In the genomic region with DNA sequence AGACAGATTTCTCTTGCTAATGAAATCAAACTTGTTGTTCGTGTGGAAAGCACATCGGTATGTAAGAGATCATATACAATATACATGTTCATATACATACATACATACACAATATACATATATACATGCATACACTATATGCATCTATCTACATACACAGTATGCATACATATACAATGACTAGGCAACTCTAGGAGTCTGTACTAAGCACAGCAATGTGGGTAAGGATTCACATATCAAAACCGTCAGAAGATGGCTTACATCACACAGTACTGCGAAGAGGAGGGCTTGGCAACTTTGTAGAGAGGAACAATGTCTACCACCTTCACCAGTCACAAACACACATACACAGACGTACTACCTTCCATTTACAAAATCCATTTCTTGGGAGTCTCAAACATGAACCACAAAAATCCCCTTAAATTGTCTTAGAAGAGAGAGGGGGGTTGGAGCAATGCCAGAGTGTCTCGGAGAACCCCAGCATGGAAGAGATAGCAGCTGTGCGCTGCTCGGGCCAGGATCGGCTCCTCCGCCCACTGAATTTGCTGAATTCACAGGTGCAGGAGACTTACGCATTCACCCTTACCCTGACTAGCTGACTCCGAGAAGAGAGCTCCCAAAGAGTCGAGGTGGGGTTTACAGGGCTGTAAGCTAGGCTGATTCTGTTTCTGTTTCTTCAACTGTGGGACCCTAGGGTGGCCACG, we compare ENCODE assay signal across 16 mouse cellular contexts. TPM values are rescaled to one million over a fixed set of nuclear protein-coding genes. Genes with fewer than 3 reads are reported as not detected.
A peak's percentile ranks its signal among the peaks of the same experiment; 100 is the strongest.
DNase-seq lines count a peak whose midpoint lies in the region; ATAC-seq lines count a peak whose summit lies in the region.
"Had no signal": no experiment of that assay in that cellular context is flagged by ENCODE, and none has a peak within 500 bp of the region (broad histone marks: within the 10 kb centered on the region; RNA-seq: fewer than 3 reads in every experiment).

No protein-coding gene starts in this region.

- H3K4me2 ChIP-seq in liver, embryonic 13.5 days = peak overlapping the region; percentile 61
- no peak overlapping the region for H3K4me2 ChIP-seq in neural tube, embryonic 15.5 days
- H3K4me2 ChIP-seq: heart, embryonic 13.5 days; lung, embryonic 14.5 days had no signal

- peak; percentile 82 for ATAC-seq in liver, embryonic 13.5 days (ENCODE audit: low read depth)
- no peak for ATAC-seq in neural tube, embryonic 15.5 days (ENCODE audit: low FRiP score)
- ATAC-seq: hindbrain, postnatal 0 days had no signal

- H3K4me1 ChIP-seq in liver, embryonic 13.5 days (replicated peaks) = peaks cover 54% of the 10 kb centered on the region
- H3K4me1 ChIP-seq in neural tube, embryonic 15.5 days = no peaks in the 10 kb centered on the region

- no peaks in the 10 kb centered on the region for H3K9me3 ChIP-seq in liver, embryonic 13.5 days (replicated peaks)
- no peaks in the 10 kb centered on the region for H3K9me3 ChIP-seq in neural tube, embryonic 15.5 days (replicated peaks)
- H3K9me3 ChIP-seq: heart, embryonic 13.5 days; limb, embryonic 10.5 days had no signal

- H3K4me3 ChIP-seq in liver, embryonic 13.5 days (replicated peaks) = peak overlapping the region; percentile 12; the same call in 1 of the 2 replicates
- no peak overlapping the region for H3K4me3 ChIP-seq in neural tube, embryonic 15.5 days (replicated peaks)
- H3K4me3 ChIP-seq: heart, embryonic 13.5 days; limb, embryonic 10.5 days had no signal

- no peaks in the 10 kb centered on the region for H3K27me3 ChIP-seq in liver, embryonic 13.5 days
- H3K27me3 ChIP-seq in neural tube, embryonic 15.5 days (replicated peaks) = no peaks in the 10 kb centered on the region
- H3K27me3 ChIP-seq: heart, embryonic 13.5 days had no signal

- 60% methylated on average over 14 of the region's 14 CpGs for WGBS in liver, embryonic 13.5 days (ENCODE audit: insufficient replicate concordance)
- WGBS in neural tube, embryonic 15.5 days = 91% methylated on average over 14 of the region's 14 CpGs

- peak; percentile 27 for DNase-seq in spleen, adult 12 weeks (ENCODE audit: low spot score)
- DNase-seq in spleen, adult 18-20 months = no peak
- DNase-seq in brain, adult 2 months (ENCODE audit: low read depth, low spot score) = peak; percentile 44
- peak; percentile 40 for DNase-seq in liver, embryonic 13.5 days
- no peak for DNase-seq in left cerebral cortex, postnatal 25 days (ENCODE audit: low spot score in 2 of 2)
- DNase-seq in embryo, embryonic 9.5 days (ENCODE audit: extremely low spot score) = no peak
- DNase-seq: cerebellum, adult 8-10 months; gastrocnemius, postnatal 36 days; heart, postnatal 4 days; kidney, adult 2 months; kidney, postnatal 36 days; lung, embryonic 14.5 days had no signal

- peak overlapping the region; percentile 86 for H3K27ac ChIP-seq in liver, embryonic 13.5 days
- no peak overlapping the region for H3K27ac ChIP-seq in neural tube, embryonic 15.5 days (replicated peaks)
- H3K27ac ChIP-seq: heart, embryonic 13.5 days; hindbrain, postnatal 0 days; limb, embryonic 10.5 days had no signal

- intact Hi-C loops in left cerebral cortex, postnatal 25 days (cut with DNase I) = no loop called here

- no peak overlapping the region; the same call in 1 of the 2 replicates for H3K9ac ChIP-seq in liver, embryonic 13.5 days
- no peak overlapping the region for H3K9ac ChIP-seq in neural tube, embryonic 15.5 days (replicated peaks)
- H3K9ac ChIP-seq: heart, embryonic 13.5 days; lung, embryonic 14.5 days had no signal

- peaks cover 22% of the 10 kb centered on the region for H3K36me3 ChIP-seq in liver, embryonic 13.5 days
- no peaks in the 10 kb centered on the region; the same call in 1 of the 2 replicates for H3K36me3 ChIP-seq in neural tube, embryonic 15.5 days

RNA-seq across cellular contexts. Expression of a gene that starts 10.8 kb away (rescaled TPM):
- polyA plus RNA-seq in liver, embryonic 13.5 days (2015; fragmentation: Nextera tagmentation; extraction: Ambion mirVana) = 11.1 and 15.2 TPM in 2 replicates
- polyA plus RNA-seq in neural tube, embryonic 15.5 days (2015; fragmentation: Nextera tagmentation; extraction: Ambion mirVana) = 11.6 and 13.8 TPM in 2 replicates
- 10 to 100 TPM; 30.2 to 31.4 TPM for total RNA-seq in left cerebral cortex, postnatal 25 days (2021)

RNA-seq across cellular contexts. Expression of a gene that starts 55.4 kb away (rescaled TPM):
- polyA plus RNA-seq in liver, embryonic 13.5 days (2015; fragmentation: Nextera tagmentation; extraction: Ambion mirVana) = 7.9 and 8.3 TPM in 2 replicates
- polyA plus RNA-seq in neural tube, embryonic 15.5 days (2015; fragmentation: Nextera tagmentation; extraction: Ambion mirVana) = 5.2 and 7.2 TPM in 2 replicates
- 1 to 10 TPM; 3.0 to 3.1 TPM for total RNA-seq in left cerebral cortex, postnatal 25 days (2021)

Comparison
In these comparisons a context has a peak if more than half of its experiments do, and no peak if none do; other contexts are left out.
1. DNase-seq: peak in spleen, adult 12 weeks (single experiment), brain, adult 2 months (single experiment) and liver, embryonic 13.5 days (single experiment); none in spleen, adult 18-20 months (0 of 2), left cerebral cortex, postnatal 25 days (0 of 2) and embryo, embryonic 9.5 days (single experiment).